Comparison of ENCODE assay signal across 8 mouse cellular contexts in the genomic region with DNA sequence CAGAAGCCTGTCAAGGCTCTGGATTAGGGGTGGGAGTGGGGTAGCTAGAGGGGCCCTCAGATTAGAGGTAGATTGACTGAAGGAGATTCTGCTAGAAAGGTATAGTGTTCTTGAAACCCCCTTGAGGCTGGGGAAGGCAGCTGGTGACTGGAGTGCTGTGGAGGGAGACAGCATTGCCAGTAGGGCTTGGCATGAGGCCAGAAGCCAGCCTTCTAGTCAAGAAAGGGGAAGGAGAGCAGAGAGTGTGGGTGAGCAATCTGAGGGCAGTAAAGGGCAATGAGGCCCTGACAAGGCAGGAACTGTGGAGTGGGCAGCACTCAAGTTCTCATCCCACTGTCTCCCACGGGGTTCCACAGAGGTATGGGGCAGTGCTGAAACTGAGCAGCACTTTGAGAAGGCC. TPM values are rescaled to one million over a fixed set of nuclear protein-coding genes. Genes with fewer than 3 reads are reported as not detected.
DNase-seq lines count a peak whose midpoint lies in the region; TF ChIP-seq lines count a peak whose summit lies in the region.

No protein-coding gene starts in this region.

- TF ChIP-seq CTCF in gastrocnemius, adult 2 months (IDR thresholded peaks at IDR 0.05), result no peak
- TF ChIP-seq CTCF in bone marrow macrophage, adult 2 months (IDR thresholded peaks at IDR 0.05; ENCODE audit: low read depth, low read length), result no peak
- no peak for TF ChIP-seq CTCF in spleen, adult 2 months (IDR thresholded peaks at IDR 0.05; ENCODE audit: extremely low read depth, insufficient read depth, insufficient read length, insufficient replicate concordance)

- no peak overlapping the region for H3K27ac ChIP-seq in gastrocnemius, adult 2 months
- peak overlapping the region; percentile 75 for H3K27ac ChIP-seq in bone marrow macrophage, adult 2 months (ENCODE audit: insufficient read depth, low read depth, low read length)
- H3K27ac ChIP-seq in spleen, adult 2 months (ENCODE audit: insufficient read depth, low read length), result peak overlapping the region; percentile 38

- no peaks in the 10 kb centered on the region for H3K27me3 ChIP-seq in spleen, adult 2 months (ENCODE audit: control insufficient read depth, insufficient read depth, low read length)

- no peak overlapping the region for H3K4me3 ChIP-seq in gastrocnemius, adult 2 months
- H3K4me3 ChIP-seq in bone marrow macrophage, adult 2 months (ENCODE audit: insufficient read depth, low read length), result no peak overlapping the region
- H3K4me3 ChIP-seq in spleen, adult 2 months (ENCODE audit: extremely low read depth, insufficient read depth, insufficient read length), result no peak overlapping the region

- WGBS in spleen, adult 2 months, result 4% methylated on average over 1 of the region's 1 CpGs

- H3K36me3 ChIP-seq in spleen, adult 2 months (ENCODE audit: control insufficient read depth, insufficient read depth, low read length), result no peaks in the 10 kb centered on the region

- DNase-seq in gastrocnemius, adult 2 months, result peak; percentile 49
- DNase-seq in gastrocnemius, postnatal 25 days, result no peak
- DNase-seq in ovary, postnatal 36 days (ENCODE audit: low spot score), result peak; percentile 47
- no peak for DNase-seq in ovary, postnatal 14 days (ENCODE audit: low spot score)
- peak; percentile 49 for DNase-seq in kidney, postnatal 14 days
- DNase-seq in spleen, adult 2 months (ENCODE audit: low read depth in 1 of 2, low spot score in 2 of 2), result peak; percentile 17 to 38
- no peak for DNase-seq in cerebellum, adult 18-20 months

- H3K4me1 ChIP-seq in bone marrow macrophage, adult 2 months (ENCODE audit: control insufficient read depth, insufficient read depth, low read length), result peaks cover 51% of the 10 kb centered on the region
- H3K4me1 ChIP-seq in spleen, adult 2 months (ENCODE audit: control insufficient read depth, insufficient read depth, insufficient read length), result no peaks in the 10 kb centered on the region

- no peak for TF ChIP-seq POLR2A in bone marrow macrophage, adult 2 months (IDR thresholded peaks at IDR 0.05; ENCODE audit: borderline replicate concordance, low read depth, low read length)
- no peak for TF ChIP-seq POLR2A in spleen, adult 2 months (IDR thresholded peaks at IDR 0.05; ENCODE audit: low read depth, low read length)

- intact Hi-C loops in gastrocnemius, adult 2 months (cut with DNase I), result no loop called here

RNA-seq across cellular contexts. Expression of a gene that starts 22.2 kb away (rescaled TPM):
- total RNA-seq in gastrocnemius, adult 2 months (2021), result under 1 TPM; 0.25 to 0.61 TPM
- under 1 TPM; 0.23 to 0.27 TPM for total RNA-seq in gastrocnemius, postnatal 25 days (2021)
- 0.62 and 1.4 TPM in 2 replicates for polyA plus RNA-seq in bone marrow macrophage, adult 2 months (2012; ENCODE audit: insufficient read depth, insufficient read length, missing spikeins)
- polyA plus RNA-seq in spleen, adult 2 months (2012; rRNA removed), result 19.1 and 20.7 TPM in 2 replicates

RNA-seq across cellular contexts. Expression of a gene that starts 33.3 kb away (rescaled TPM):
- not detected for total RNA-seq in gastrocnemius, adult 2 months (2021)
- total RNA-seq in gastrocnemius, postnatal 25 days (2021), result not detected
- polyA plus RNA-seq in bone marrow macrophage, adult 2 months (2012; ENCODE audit: insufficient read depth, insufficient read length, missing spikeins), result not detected in 2 replicates
- polyA plus RNA-seq in spleen, adult 2 months (2012; rRNA removed), result 28.4 and 28.9 TPM in 2 replicates

RNA-seq across cellular contexts. Expression of a gene that starts 38.7 kb away (rescaled TPM):
- 1 to 10 TPM; 4.8 to 5.5 TPM for total RNA-seq in gastrocnemius, adult 2 months (2021)
- 1 to 10 TPM; 4.4 to 5.5 TPM for total RNA-seq in gastrocnemius, postnatal 25 days (2021)
- polyA plus RNA-seq in bone marrow macrophage, adult 2 months (2012; ENCODE audit: insufficient read depth, insufficient read length, missing spikeins), result 6.8 and 11.9 TPM in 2 replicates
- polyA plus RNA-seq in spleen, adult 2 months (2012; rRNA removed), result 14.3 and 18.9 TPM in 2 replicates

Comparison
In these comparisons a context has a peak if more than half of its experiments do, and no peak if none do; other contexts are left out.
1. DNase-seq: peak in gastrocnemius, adult 2 months (single experiment), ovary, postnatal 36 days (single experiment), kidney, postnatal 14 days (single experiment) and spleen, adult 2 months (2 of 2); none in gastrocnemius, postnatal 25 days (single experiment), ovary, postnatal 14 days (single experiment) and cerebellum, adult 18-20 months (0 of 2).